In genomic region chr2:31759751-31760460, GRCm38 (mm10) we compare ENCODE assay signal across 8 mouse cellular contexts. TPM values are rescaled to one million over a fixed set of nuclear protein-coding genes. Genes with fewer than 3 reads are reported as not detected.
A peak's percentile ranks its signal among the peaks of the same experiment; 100 is the strongest.
DNase-seq lines count a peak whose midpoint lies in the region; ATAC-seq and TF ChIP-seq lines count a peak whose summit lies in the region.

No protein-coding gene starts in this region.

- no peaks in the 10 kb centered on the region for H3K9me3 ChIP-seq in intestine, embryonic 14.5 days (ENCODE audit: control insufficient read depth, low read length)
- no peaks in the 10 kb centered on the region for H3K9me3 ChIP-seq in liver, postnatal 0 days (ENCODE audit: low read length)
- H3K9me3 ChIP-seq in neural tube, embryonic 13.5 days, result no peaks in the 10 kb centered on the region

- TF ChIP-seq POLR2A in thymus, adult 2 months (IDR thresholded peaks at IDR 0.05; ENCODE audit: control insufficient read depth, extremely low read depth, insufficient read depth, low read length, poor library complexity), result no peak

- 0 out of 2 replicates have a peak, but pooled peaks cover 5% of the 10 kb centered on the region for H3K36me3 ChIP-seq in intestine, embryonic 14.5 days (ENCODE audit: control insufficient read depth, insufficient read depth, low read length)
- H3K36me3 ChIP-seq in liver, postnatal 0 days (replicated peaks; ENCODE audit: insufficient read depth, low read length), result no peaks in the 10 kb centered on the region
- no peaks in the 10 kb centered on the region; the same call in 1 of the 2 replicates for H3K36me3 ChIP-seq in neural tube, embryonic 13.5 days
- no peaks in the 10 kb centered on the region for H3K36me3 ChIP-seq in thymus, adult 2 months (ENCODE audit: control insufficient read depth, insufficient read depth, low read length)

- peak; percentile 94 for ATAC-seq in intestine, embryonic 14.5 days (replicated peaks; ENCODE audit: low FRiP score, low TSS enrichment, low read depth)
- ATAC-seq in liver, postnatal 0 days, result peak; percentile 95
- ATAC-seq in neural tube, embryonic 13.5 days (ENCODE audit: low read depth), result peak; percentile 84

- no peak for TF ChIP-seq CTCF in liver, postnatal 0 days (IDR thresholded peaks at IDR 0.05; ENCODE audit: low read depth)
- no peak for TF ChIP-seq CTCF in thymus, adult 2 months (IDR thresholded peaks at IDR 0.05; ENCODE audit: borderline replicate concordance, control insufficient read depth, extremely low read depth, insufficient read depth, low read length, poor library complexity)

- peak overlapping the region; percentile 96 for H3K4me2 ChIP-seq in intestine, embryonic 14.5 days (ENCODE audit: low read length)
- H3K4me2 ChIP-seq in liver, postnatal 0 days (ENCODE audit: low read depth, low read length), result peak overlapping the region; percentile 81
- H3K4me2 ChIP-seq in neural tube, embryonic 13.5 days, result peak overlapping the region; percentile 86

- peak overlapping the region; percentile 63 for H3K4me3 ChIP-seq in intestine, embryonic 14.5 days (ENCODE audit: low read depth, low read length)
- H3K4me3 ChIP-seq in liver, postnatal 0 days (ENCODE audit: low read depth, low read length), result peak overlapping the region; percentile 70
- H3K4me3 ChIP-seq in neural tube, embryonic 13.5 days, result peak overlapping the region; percentile 77
- H3K4me3 ChIP-seq in thymus, adult 2 months (ENCODE audit: control insufficient read depth, insufficient read depth, low read length), result peak overlapping the region; percentile 91

- peak; percentile 52 for DNase-seq in right cerebral cortex, adult 18-20 months
- no peak for DNase-seq in right cerebral cortex, adult 2 months (ENCODE audit: low spot score in 2 of 2)
- DNase-seq in cerebellum, postnatal 4 days (ENCODE audit: low spot score in 2 of 2), result peak; percentile 40 to 67
- peak; percentile 80 to 82 for DNase-seq in gastrocnemius, postnatal 36 days
- peak; percentile 95 for DNase-seq in intestine, embryonic 14.5 days (ENCODE audit: low spot score)
- DNase-seq in liver, postnatal 0 days, result peak; percentile 85
- peak; percentile 87 for DNase-seq in thymus, adult 2 months

- intact Hi-C loops in gastrocnemius, postnatal 36 days (cut with DNase I), result no loop called here

- H3K27ac ChIP-seq in intestine, embryonic 14.5 days (ENCODE audit: low read depth), result peak overlapping the region; percentile 92
- H3K27ac ChIP-seq in liver, postnatal 0 days (ENCODE audit: low read depth), result peak overlapping the region; percentile 87
- H3K27ac ChIP-seq in neural tube, embryonic 13.5 days (replicated peaks), result peak overlapping the region; percentile 84
- peak overlapping the region; percentile 24 for H3K27ac ChIP-seq in thymus, adult 2 months (ENCODE audit: control insufficient read depth, insufficient read depth, low read length)

- WGBS in intestine, embryonic 14.5 days, result under 1% methylated on average over 42 of the region's 42 CpGs
- under 1% methylated on average over 41 of the region's 42 CpGs for WGBS in liver, postnatal 0 days (ENCODE audit: insufficient replicate concordance)
- WGBS in neural tube, embryonic 13.5 days, result under 1% methylated on average over 37 of the region's 42 CpGs
- WGBS in thymus, adult 2 months, result under 1% methylated on average over 40 of the region's 42 CpGs

- TF ChIP-seq EP300 in liver, postnatal 0 days (IDR thresholded peaks at IDR 0.05; ENCODE audit: low read depth), result no peak

- no peaks in the 10 kb centered on the region for H3K27me3 ChIP-seq in intestine, embryonic 14.5 days (replicated peaks; ENCODE audit: control insufficient read depth, insufficient read depth, low read length)
- no peaks in the 10 kb centered on the region for H3K27me3 ChIP-seq in liver, postnatal 0 days (ENCODE audit: insufficient read depth, low read length)
- no peaks in the 10 kb centered on the region for H3K27me3 ChIP-seq in neural tube, embryonic 13.5 days
- no peaks in the 10 kb centered on the region for H3K27me3 ChIP-seq in thymus, adult 2 months (ENCODE audit: control insufficient read depth, insufficient read depth, low read length)

- H3K4me1 ChIP-seq in intestine, embryonic 14.5 days (replicated peaks; ENCODE audit: control insufficient read depth, insufficient read depth, low read length), result peaks cover 36% of the 10 kb centered on the region
- H3K4me1 ChIP-seq in liver, postnatal 0 days (ENCODE audit: insufficient read depth), result peaks cover 40% of the 10 kb centered on the region
- H3K4me1 ChIP-seq in neural tube, embryonic 13.5 days (replicated peaks), result peaks cover 61% of the 10 kb centered on the region
- peaks cover 28% of the 10 kb centered on the region for H3K4me1 ChIP-seq in thymus, adult 2 months (replicated peaks; ENCODE audit: control insufficient read depth, insufficient read depth, low read length)

- peak overlapping the region; percentile 93 for H3K9ac ChIP-seq in intestine, embryonic 14.5 days (ENCODE audit: low read length)
- H3K9ac ChIP-seq in liver, postnatal 0 days (replicated peaks), result peak overlapping the region; percentile 88
- H3K9ac ChIP-seq in neural tube, embryonic 13.5 days, result peak overlapping the region; percentile 93

RNA-seq across cellular contexts. Expression of gene Qrfp, which starts 50.5 kb away (rescaled TPM):
- total RNA-seq in gastrocnemius, postnatal 36 days (2021), result not detected
- polyA plus RNA-seq in intestine, embryonic 14.5 days (2014; fragmentation: Nextera tagmentation; extraction: Ambion mirVana), result 0.05 TPM in 1 of 2 replicates, not detected in the other
- polyA plus RNA-seq in liver, postnatal 0 days (2015; fragmentation: Nextera tagmentation; extraction: Ambion mirVana), result 0.07 and 0.08 TPM in 2 replicates
- polyA plus RNA-seq in neural tube, embryonic 13.5 days (2015; fragmentation: Nextera tagmentation; extraction: Ambion mirVana), result 0.13 TPM in 1 of 2 replicates, not detected in the other
- polyA plus RNA-seq in thymus, adult 2 months (2012; rRNA removed), result 0.51 and 0.73 TPM in 2 replicates

Comparison
In these comparisons a context has a peak if more than half of its experiments do, and no peak if none do; other contexts are left out.
1. DNase-seq: peak in right cerebral cortex, adult 18-20 months (single experiment), cerebellum, postnatal 4 days (2 of 2), gastrocnemius, postnatal 36 days (2 of 2), intestine, embryonic 14.5 days (single experiment), liver, postnatal 0 days (single experiment) and thymus, adult 2 months (single experiment); none in right cerebral cortex, adult 2 months (0 of 2).
2. H3K27ac ChIP-seq: peak in every context shown above with its lines; median percentile 92 in intestine, embryonic 14.5 days; 87 in liver, postnatal 0 days; 84 in neural tube, embryonic 13.5 days; 24 in thymus, adult 2 months.
3. Peak in every context shown above with its lines, with median percentiles within 50 percentile points of each other: ATAC-seq, H3K4me2 ChIP-seq, H3K4me3 ChIP-seq and H3K9ac ChIP-seq.